Mouse (Mus musculus): Measurements from ENCODE around the gene Map4k5.

Map4k5 gene

DNA sequence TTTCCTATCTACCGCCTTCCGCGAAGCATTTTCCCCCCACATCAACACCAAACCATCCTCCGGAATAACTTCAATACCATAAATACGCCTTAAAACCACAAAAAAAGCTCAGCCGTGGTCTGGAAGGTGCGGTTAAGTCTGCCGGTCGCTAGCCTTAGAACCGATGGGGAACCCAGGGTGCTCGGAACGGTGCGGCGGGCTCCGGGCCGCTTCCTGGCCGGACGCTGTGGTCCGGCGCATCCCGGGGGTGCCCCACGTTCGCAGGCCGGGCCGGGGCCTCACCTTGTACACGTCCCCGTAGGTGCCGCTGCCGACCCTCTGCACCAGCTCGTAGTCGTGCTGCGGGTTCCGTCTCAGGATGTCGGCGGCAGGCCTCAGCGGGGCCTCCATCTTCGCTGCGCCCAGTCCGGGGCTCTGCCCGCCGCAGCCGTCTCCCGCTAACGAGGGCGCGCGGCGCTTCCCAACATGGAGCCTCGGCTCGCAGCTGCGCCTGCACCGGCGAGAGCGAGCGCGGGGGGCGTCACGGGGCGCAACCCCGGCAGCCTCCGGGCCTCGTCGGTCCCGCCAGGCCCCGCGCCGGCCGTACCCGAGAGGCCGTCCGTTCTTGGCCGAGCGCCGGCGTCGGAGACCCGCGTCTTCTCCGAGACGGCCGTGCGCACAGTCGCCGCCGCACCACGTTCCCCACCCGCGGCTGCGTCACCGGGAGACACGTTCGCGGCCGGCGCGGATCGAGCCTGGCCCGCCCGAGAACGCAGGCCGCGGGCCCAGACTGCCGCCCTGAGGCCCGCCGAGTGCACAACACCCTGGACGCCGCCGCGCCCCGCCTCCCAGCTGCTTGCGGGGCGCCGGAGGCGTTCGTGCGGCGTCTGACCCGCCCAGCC, at the start of gene Map4k5, which contains the start of gene Atl1:
Map4k5 (minus strand) TSS at position 830 of the 881 bp plus-strand sequence.
Atl1 (plus strand) TSS at position 244 of the 881 bp plus-strand sequence.
- DNase-seq: peak; percentile 53 to 67

DNA sequence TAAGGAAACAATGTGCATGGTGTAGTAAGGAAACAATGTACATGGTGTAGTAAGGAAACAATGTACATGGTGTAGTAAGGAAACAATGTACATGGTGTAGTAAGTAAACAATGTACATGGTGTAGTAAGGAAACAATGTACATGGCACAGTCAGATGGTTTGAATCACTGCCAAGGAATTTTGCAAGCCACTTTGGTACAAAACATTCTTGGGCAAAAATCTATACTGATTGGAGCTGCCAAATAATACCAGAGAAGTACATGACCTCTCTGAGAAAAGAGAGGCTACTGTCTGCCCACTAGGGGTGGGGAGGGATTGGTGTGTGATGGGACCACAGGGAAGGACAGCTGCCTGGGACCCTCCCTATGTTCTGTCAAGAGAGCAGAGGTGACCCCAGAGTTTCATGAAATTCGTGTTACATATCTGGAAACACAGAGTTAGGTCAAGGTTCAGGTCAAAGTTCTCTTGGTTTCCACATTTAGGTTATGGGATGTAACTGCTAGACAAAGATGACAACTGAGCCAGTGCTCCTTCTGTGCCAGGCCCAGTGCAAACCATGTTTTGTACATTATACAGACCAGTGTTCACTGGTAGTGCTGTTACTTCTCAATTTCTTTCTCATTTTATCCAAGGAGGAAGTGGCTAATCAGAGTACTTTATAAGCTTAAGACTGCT, 48.8 kb upstream of the Map4k5 start:
- no peak for DNase-seq

DNA sequence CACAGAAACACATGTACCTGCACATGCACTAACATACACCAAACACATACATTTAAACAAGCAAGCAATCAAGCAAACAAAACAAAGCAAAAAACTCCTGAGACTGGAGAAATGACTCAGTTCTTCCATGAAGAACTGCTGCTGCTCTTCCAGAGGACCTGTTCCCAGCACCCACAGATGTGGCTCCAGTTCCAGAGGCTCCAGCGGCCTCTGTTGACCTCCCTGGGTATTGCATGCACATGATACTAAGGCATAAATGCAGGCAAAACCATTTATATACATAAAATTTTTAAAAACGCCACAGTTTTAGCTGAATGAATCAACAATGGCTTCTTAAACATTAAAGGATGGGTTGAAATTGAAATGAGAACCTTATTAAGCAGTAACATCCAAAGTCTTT, 46.3 kb upstream of the Map4k5 start:
- DNase-seq: no peak

GRCm38 (mm10) chr12:69937731-69938130, 44.7 kb upstream of the Map4k5 start:
- DNase-seq: no peak

GRCm38 (mm10) chr12:69926716-69927115, 33.7 kb upstream of the Map4k5 start:
- no peak for DNase-seq

GRCm38 (mm10) chr12:69924012-69924411, 31.0 kb upstream of the Map4k5 start:
- DNase-seq: no peak

DNA sequence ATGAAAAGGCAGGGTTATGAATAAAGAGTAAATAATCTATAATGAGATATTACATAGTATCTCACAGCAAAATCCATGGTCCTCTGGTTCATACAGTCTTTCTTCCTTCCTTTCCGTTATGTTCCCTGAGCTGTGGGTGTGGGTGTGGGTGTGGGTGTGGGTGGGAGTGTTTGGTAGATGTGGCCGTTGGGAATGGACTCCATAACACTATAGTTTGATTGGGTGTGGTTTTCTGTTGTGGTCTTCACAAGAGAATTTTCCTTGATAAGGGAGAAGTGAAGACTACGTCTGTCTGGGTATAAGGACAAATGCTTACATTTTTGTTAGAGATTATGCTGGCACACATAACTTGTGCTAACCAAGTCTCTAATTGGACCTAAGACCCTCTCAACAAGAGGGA, 30.6 kb upstream of the Map4k5 start:
- no peak for DNase-seq

- DNase-seq: no peak
Measured at GRCm38 (mm10) chr12:69923128-69923527, 30.1 kb upstream of the Map4k5 start.

- no peak for DNase-seq
Measured at GRCm38 (mm10) chr12:69922099-69922498, 29.1 kb upstream of the Map4k5 start.

- no peak for DNase-seq
Measured at GRCm38 (mm10) chr12:69917870-69918269, 24.9 kb upstream of the Map4k5 start.

- DNase-seq: no peak
Measured at GRCm38 (mm10) chr12:69912737-69913136, 19.7 kb upstream of the Map4k5 start.

- no peak for DNase-seq
Measured at GRCm38 (mm10) chr12:69911906-69912305, 18.9 kb upstream of the Map4k5 start.

DNA sequence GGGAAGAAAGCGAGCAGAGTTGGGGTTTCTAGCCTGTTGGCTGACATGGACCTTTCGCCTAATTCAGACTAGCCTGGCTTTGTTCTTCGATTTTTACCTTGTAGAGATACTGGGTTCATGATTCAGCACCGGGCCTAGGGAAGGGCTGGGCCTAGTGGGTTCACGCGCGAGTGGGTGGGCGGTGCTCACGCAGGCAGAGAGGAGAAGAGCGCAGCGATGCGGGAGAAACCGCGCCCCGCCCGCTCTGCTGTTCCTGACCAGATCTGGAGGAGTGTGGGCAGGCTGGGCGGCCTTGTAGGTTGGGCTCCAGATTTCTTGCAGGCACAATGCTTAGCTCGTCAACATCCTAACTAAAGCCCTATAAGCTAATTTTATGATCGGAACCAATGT, 15.5 kb upstream of the Map4k5 start:
- no peak for DNase-seq

GRCm38 (mm10) chr12:69907667-69908510, 14.9 kb upstream of the Map4k5 start:
- DNase-seq: no peak

- DNase-seq: no peak
Measured at GRCm38 (mm10) chr12:69904991-69905390, 12.0 kb upstream of the Map4k5 start.

DNA sequence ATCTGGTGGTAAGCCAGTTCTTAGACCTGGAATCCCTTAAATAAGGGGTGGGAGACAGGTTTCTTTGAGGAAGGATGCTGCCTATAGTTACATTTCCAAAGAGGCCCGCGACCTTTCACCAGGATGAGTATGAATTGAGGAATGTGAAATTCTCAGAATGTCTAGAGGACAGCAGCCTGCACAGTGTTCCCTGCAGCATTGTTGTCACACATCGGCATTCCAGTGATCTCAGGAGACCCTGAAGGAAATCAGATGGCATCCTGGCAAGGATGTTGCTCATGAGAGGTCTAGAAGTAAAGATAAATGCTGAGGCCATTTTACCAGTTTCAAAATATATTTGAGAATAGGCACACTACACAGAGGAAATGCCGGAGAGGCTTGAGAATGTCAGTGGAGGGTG, 5.1 kb upstream of the Map4k5 start:
- no peak for DNase-seq

- DNase-seq: no peak
Measured at GRCm38 (mm10) chr12:69895046-69895445, 2.0 kb upstream of the Map4k5 start.

DNA sequence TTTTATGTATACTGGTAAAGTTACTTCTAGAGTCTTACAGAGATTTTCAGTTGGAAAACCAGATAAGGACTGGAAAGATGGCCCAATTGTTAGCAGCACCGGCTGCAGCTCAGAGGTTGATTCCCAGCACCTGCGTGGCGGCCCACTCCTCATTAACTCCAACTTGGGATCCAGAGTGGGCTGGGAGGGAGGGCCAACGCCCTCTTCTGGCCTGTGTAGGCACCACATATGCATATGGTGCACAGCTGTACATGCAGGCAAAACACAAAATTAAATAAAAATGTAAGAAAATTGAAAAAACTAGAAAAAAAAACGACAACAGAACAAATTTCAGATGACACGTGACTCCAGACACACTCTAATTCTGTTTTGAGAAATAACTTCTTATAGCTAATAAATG, 927 bp upstream of the Map4k5 start:
- no peak for DNase-seq

DNA sequence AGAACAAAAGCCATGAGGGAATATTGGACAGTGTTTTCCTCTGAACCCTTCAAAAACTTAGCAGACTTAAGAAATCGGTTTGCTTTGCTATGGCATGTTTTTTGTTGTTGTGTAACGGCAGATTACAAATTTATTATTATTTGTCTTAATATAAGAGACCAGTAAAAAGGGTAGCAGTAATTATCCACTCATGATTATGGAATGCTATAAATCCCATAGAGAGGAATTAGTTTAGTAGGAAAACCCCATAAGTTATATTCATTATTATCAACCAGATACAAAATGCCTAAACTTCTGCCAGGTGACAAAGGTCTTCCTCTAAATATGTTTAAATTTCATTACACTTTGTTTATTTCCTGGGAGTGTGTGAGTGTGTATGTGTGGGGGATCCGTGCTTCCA, 1.3 kb downstream of the Map4k5 start:
- no peak for DNase-seq

DNA sequence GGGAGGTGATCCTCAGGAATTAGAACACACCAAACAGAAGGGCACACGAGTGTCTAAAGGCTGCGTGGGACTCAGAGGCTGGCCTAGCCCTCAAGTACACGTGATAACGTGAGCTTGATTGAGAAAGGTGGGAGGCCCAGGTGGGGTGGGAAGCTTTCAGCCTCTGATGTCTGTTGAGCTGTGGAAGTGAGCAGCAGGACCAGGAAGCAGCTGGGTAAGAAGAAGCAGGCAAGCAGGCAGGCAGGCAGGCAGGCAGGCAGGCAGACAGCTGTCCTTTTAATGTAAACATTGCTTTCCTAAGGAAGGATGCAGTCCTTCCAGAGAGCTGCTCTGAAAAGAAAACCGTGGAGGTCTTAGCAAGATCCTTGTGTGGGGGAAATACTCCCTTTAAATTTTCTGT, 2.5 kb downstream of the Map4k5 start:
- no peak for DNase-seq

GRCm38 (mm10) chr12:69890051-69890450, 2.9 kb downstream of the Map4k5 start:
- no peak for DNase-seq

DNA sequence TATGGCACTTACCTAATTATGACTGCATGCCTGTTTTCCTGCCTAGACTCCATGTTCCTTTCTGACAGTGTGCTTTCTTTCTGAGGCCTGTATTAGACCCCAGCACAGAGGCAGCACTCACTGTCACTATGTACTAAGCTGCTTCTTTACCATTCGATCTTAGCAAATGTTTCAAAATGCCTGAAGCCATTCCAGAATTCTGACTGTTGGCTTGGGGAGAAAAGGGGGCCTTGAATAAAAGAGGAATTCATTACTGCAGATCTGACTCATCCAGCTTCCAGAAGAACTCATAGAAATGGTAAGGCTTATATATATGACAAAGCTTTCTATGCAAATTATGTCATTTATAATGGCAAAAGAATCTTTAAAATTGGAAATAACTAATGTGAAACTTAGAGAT, 4.7 kb downstream of the Map4k5 start:
- DNase-seq: no peak

DNA sequence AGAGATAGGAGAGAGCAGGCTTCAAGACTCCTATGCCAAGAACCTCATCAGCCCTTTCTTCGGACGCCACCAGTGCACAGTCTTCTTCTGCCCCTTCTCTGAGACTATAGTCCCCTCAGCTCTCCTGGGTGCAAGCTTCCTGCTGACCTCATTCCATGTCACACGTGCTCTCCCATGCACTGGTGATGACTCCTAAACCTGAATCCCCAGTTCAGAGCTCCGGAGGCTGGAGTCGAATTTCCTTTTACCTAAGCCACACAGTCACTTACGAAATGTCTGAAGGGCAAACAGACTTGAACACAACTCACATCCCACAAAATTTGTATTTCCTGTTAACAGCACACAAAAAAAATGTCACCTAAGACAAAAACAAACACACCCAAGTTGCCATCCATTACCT, 5.2 kb downstream of the Map4k5 start:
- no peak for DNase-seq

Data from thymus, adult 18-20 months (tissue).